Mouse (Mus musculus) liver, embryonic 14.5 days (tissue): ENCODE data around the gene Trim30d. TPM values are rescaled to one million over a fixed set of nuclear protein-coding genes. Genes with fewer than 3 reads are reported as not detected.

Source experiments
- ATAC-seq: fragments of 200-750 bp; cut with Nextera tagmentation; 2 replicates; pipeline ENCODE4 v1.8.0; 2017; ENCODE audit warnings: moderate number of reproducible peaks, mild to moderate bottlenecking, moderate library complexity; ENCODE audit not compliant: insufficient read depth
- DNase-seq, 3 experiments: peaks; one replicate each; pipeline ENCODE4 v3.0.0-alpha.2; 2012 to 2013; ENCODE audit warnings: low read depth in 3 of 3, low spot score in 3 of 3
- H3K27ac ChIP-seq: fragments of 300-500 bp; sonication (generic); 2 replicates; pipeline ENCODE4 v1.5.1; 2014; ENCODE audit warnings: moderate library complexity, mild to moderate bottlenecking, control low read depth, inconsistent platforms
- H3K27me3 ChIP-seq: fragments of 300-500 bp; sonication (generic); 2 replicates; pipeline ENCODE4 v1.6.1; 2014; ENCODE audit warnings: mild to moderate bottlenecking, low read length, moderate library complexity; ENCODE audit not compliant: control insufficient read depth, insufficient read depth
- H3K36me3 ChIP-seq: fragments of 300-500 bp; sonication (generic); replicated peaks from 2 replicates; pipeline ENCODE4 v1.6.1; 2014; ENCODE audit warnings: low read depth; ENCODE audit not compliant: control insufficient read depth, insufficient read depth
- H3K4me1 ChIP-seq, 2 experiments: fragments of 200-500 bp in 1 of 2; fragments of 300-500 bp in 1 of 2; sonication (generic) in 1 of 2; replicated peaks; 2 replicates each; pipeline ENCODE4 v1.6.1; 2012 to 2014; ENCODE audit warnings: antibody characterized with exemption in 1 of 2, inconsistent platforms in 1 of 2, low read length in 1 of 2; ENCODE audit not compliant: control insufficient read depth in 2 of 2, insufficient read depth in 2 of 2
- H3K4me2 ChIP-seq: fragments of 300-500 bp; sonication (generic); 2 replicates; pipeline ENCODE4 v1.6.1; 2014; ENCODE audit warnings: low read depth, mild to moderate bottlenecking, control low read depth, moderate library complexity
- H3K4me3 ChIP-seq, 2 experiments: fragments of 200-500 bp in 1 of 2; fragments of 300-500 bp in 1 of 2; sonication (generic) in 1 of 2; 2 replicates each; pipeline ENCODE4 v1.5.1; 2012 to 2014; ENCODE audit warnings: low read depth in 2 of 2, low read length in 2 of 2, mild to moderate bottlenecking in 2 of 2, control low read depth in 1 of 2, inconsistent platforms in 1 of 2, moderate library complexity in 1 of 2; ENCODE audit not compliant: insufficient read depth in 1 of 2
- H3K9ac ChIP-seq: fragments of 300-500 bp; sonication (generic); replicated peaks from 2 replicates; pipeline ENCODE4 v1.6.1; 2014; ENCODE audit warnings: mild to moderate bottlenecking, control low read depth, moderate library complexity
- H3K9me3 ChIP-seq: fragments of 300-500 bp; sonication (generic); 2 replicates; pipeline ENCODE4 v1.6.1; 2016; ENCODE audit warnings: low read length, mixed read lengths; ENCODE audit not compliant: control insufficient read depth
- CTCF ChIP-seq: IDR thresholded peaks from 2 replicates; pipeline ENCODE4 v1.5.1; 2016; ENCODE audit warnings: antibody characterized with exemption, low read depth, control low read depth
- EP300 ChIP-seq: IDR thresholded peaks from 2 replicates; pipeline ENCODE4 v1.6.1; 2016; ENCODE audit warnings: antibody characterized with exemption, low read depth
- WGBS: fragments of 180-500 bp; shearing (Covaris S2); extraction: QIAGEN DNeasy Blood & Tissue Kit; methylation state at CpG from one replicate; pipeline ENCODE4 v1.1.7; 2014; ENCODE audit not compliant: insufficient replicate concordance; 5-methylcytosine and 5-hydroxymethylcytosine counted together
- polyA plus RNA-seq, 2 experiments: library from polyadenylated mRNA; depleted of rRNA in 1 of 2; stranded (reverse) in 1 of 2; unstranded in 1 of 2; fragments of >200 nt; fragmentation: Nextera tagmentation in 1 of 2; extraction: Ambion mirVana in 1 of 2; gene quantifications; 2 replicates each; pipeline versions ENCODE4 v1.2.1 to v1.2.3; 2012 to 2014

Trim30d gene
- polyA plus RNA-seq, 2 experiments: 0.53 to 0.58 TPM

GRCm38 (mm10) chr7:104465065-104465744 lies 42.4 kb downstream of the Trim30d start, which contains the start of gene Trim30a:
Trim30a (minus strand) TSS chr7:104465193.
- WGBS: 8% methylated on average over 3 of the region's 3 CpGs

DNA sequence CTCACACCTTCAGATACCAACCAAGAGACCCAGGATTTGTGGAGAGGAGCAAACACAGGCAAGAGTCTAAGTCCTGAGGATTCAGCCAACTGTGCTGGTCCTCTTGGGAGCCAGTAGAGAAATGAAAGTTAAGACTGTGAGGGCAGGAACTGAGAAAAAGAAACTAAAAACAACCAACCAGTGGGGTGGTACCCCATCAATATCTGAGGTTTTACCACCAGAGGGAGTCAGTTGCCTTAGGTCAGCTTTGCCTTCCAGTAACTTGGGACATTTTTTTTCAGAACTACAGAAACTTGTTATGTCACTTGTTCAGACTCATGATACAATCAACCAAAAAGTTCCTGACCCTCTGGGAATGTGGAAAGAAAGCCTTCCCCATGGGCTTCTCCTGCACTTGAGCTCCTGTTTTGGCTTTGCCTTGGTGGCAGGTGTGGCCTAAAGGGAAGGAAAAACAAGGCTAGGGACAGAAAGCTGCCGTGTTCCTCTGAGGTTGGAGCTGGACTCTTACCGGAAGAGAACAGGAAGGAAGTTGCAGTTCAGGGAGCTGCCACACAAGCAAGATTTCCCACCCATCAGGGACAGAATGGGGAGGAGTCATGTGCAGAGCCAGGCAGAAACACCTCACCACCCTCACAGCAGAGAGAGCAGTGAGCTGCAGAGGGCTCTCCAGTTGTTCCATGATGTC lies 61.5 kb downstream of the Trim30d start:
- 9% methylated on average over 2 of the region's 2 CpGs for WGBS

More at GRCm38 (mm10) chr7:104465065-104465744, 42.4 kb downstream of the Trim30d start, which contains the start of gene Trim30a:
- TF ChIP-seq CTCF (peak; percentile 35; the same call in 1 of the 2 replicates), EP300 (no peak)
- H3K27ac ChIP-seq: no peak within 1 kb of the TSS
- no peak within 1 kb of the TSS for H3K9ac ChIP-seq
- H3K27me3 ChIP-seq: no peaks in the 10 kb centered on the region
- DNase-seq: peak in 1 of 3 experiments; percentile 7
- H3K9me3 ChIP-seq: no peaks in the 10 kb centered on the region
- no peaks in the 10 kb centered on the region for H3K4me1 ChIP-seq
- H3K36me3 ChIP-seq: no peaks in the 10 kb centered on the region
- peak within 1 kb of the TSS in 1 of 2 experiments; percentile 14; a peak in 1 of 4 replicates for H3K4me3 ChIP-seq
- H3K4me2 ChIP-seq: no peak within 1 kb of the TSS; the same call in 1 of the 2 replicates
- peak; percentile 70; the same call in 1 of the 2 replicates for ATAC-seq

More for the DNA sequence above, 61.5 kb downstream of the Trim30d start:
- ATAC-seq: peak; percentile 60
- Histone ChIP-seq H3K36me3 (no peaks in the 10 kb centered on the region), H3K4me1 (no peaks in the 10 kb centered on the region; a peak in 1 of 4 replicates), H3K27me3 (no peaks in the 10 kb centered on the region), H3K4me2 (peak overlapping the region; percentile 28; the same call in 1 of the 2 replicates), H3K4me3 (0 out of 4 replicates have a peak overlapping the region, but pooled peaks of 1 of the 2 experiments have one; percentile 9), H3K27ac (no peak overlapping the region), H3K9me3 (no peaks in the 10 kb centered on the region), H3K9ac (no peak overlapping the region)
- DNase-seq: peak in 2 of 3 experiments; percentile 26 to 29
- TF ChIP-seq EP300 (no peak), CTCF (peak; percentile 23; the same call in 1 of the 2 replicates)

Other genes starting within 250 kb of the Trim30d start
- gene Trim5, start 219.8 kb downstream of the Trim30d start, polyA plus RNA-seq (2012; rRNA removed): 0.17 and 0.28 TPM in 2 replicates
- gene Trim5, start 219.8 kb downstream of the Trim30d start, polyA plus RNA-seq (2014; fragmentation: Nextera tagmentation; extraction: Ambion mirVana): 0.22 and 0.23 TPM in 2 replicates
- gene Trim12a, start 192.4 kb downstream of the Trim30d start, polyA plus RNA-seq (2012; rRNA removed): 2.0 and 2.4 TPM in 2 replicates
- gene Trim12a, start 192.4 kb downstream of the Trim30d start, polyA plus RNA-seq (2014; fragmentation: Nextera tagmentation; extraction: Ambion mirVana): 2.3 and 2.8 TPM in 2 replicates
- gene Trim34b, start 178.4 kb downstream of the Trim30d start, polyA plus RNA-seq (2012; rRNA removed): 0.01 and 0.02 TPM in 2 replicates
- gene Trim34b, start 178.4 kb downstream of the Trim30d start, polyA plus RNA-seq (2014; fragmentation: Nextera tagmentation; extraction: Ambion mirVana): not detected in 2 replicates
- 1.0 and 1.7 TPM in 2 replicates for gene Trim12c, start 154.5 kb downstream of the Trim30d start, polyA plus RNA-seq (2012; rRNA removed)
- 0.52 and 0.61 TPM in 2 replicates for gene Trim12c, start 154.5 kb downstream of the Trim30d start, polyA plus RNA-seq (2014; fragmentation: Nextera tagmentation; extraction: Ambion mirVana)
- gene Trim30b, start 138.0 kb downstream of the Trim30d start, polyA plus RNA-seq (2012; rRNA removed): 0.10 and 0.19 TPM in 2 replicates
- 0.09 and 0.27 TPM in 2 replicates for gene Trim30b, start 138.0 kb downstream of the Trim30d start, polyA plus RNA-seq (2014; fragmentation: Nextera tagmentation; extraction: Ambion mirVana)
- gene Trim30c, start 107.0 kb downstream of the Trim30d start, polyA plus RNA-seq (2012; rRNA removed): 0.10 and 0.19 TPM in 2 replicates
- gene Trim30c, start 107.0 kb downstream of the Trim30d start, polyA plus RNA-seq (2014; fragmentation: Nextera tagmentation; extraction: Ambion mirVana): 0.15 and 0.20 TPM in 2 replicates
- 1.0 and 1.5 TPM in 2 replicates for gene Trim30a, start 42.7 kb downstream of the Trim30d start, polyA plus RNA-seq (2012; rRNA removed)
- 1.9 and 2.0 TPM in 2 replicates for gene Trim30a, start 42.7 kb downstream of the Trim30d start, polyA plus RNA-seq (2014; fragmentation: Nextera tagmentation; extraction: Ambion mirVana)
- gene Olfr651, start 42.3 kb upstream of the Trim30d start, polyA plus RNA-seq (2012; rRNA removed): not detected in 2 replicates
- gene Olfr651, start 42.3 kb upstream of the Trim30d start, polyA plus RNA-seq (2014; fragmentation: Nextera tagmentation; extraction: Ambion mirVana): not detected in 2 replicates
- gene Olfr652, start 53.1 kb upstream of the Trim30d start, polyA plus RNA-seq (2012; rRNA removed): not detected in 2 replicates
- gene Olfr652, start 53.1 kb upstream of the Trim30d start, polyA plus RNA-seq (2014; fragmentation: Nextera tagmentation; extraction: Ambion mirVana): not detected in 2 replicates
- gene Olfr653, start 69.5 kb upstream of the Trim30d start, polyA plus RNA-seq (2012; rRNA removed): not detected in 2 replicates
- gene Olfr653, start 69.5 kb upstream of the Trim30d start, polyA plus RNA-seq (2014; fragmentation: Nextera tagmentation; extraction: Ambion mirVana): not detected in 2 replicates
- not detected in 2 replicates for gene Olfr654, start 79.2 kb upstream of the Trim30d start, polyA plus RNA-seq (2012; rRNA removed)
- not detected in 2 replicates for gene Olfr654, start 79.2 kb upstream of the Trim30d start, polyA plus RNA-seq (2014; fragmentation: Nextera tagmentation; extraction: Ambion mirVana)
- not detected in 2 replicates for gene Olfr655, start 93.9 kb upstream of the Trim30d start, polyA plus RNA-seq (2012; rRNA removed)
- not detected in 2 replicates for gene Olfr655, start 93.9 kb upstream of the Trim30d start, polyA plus RNA-seq (2014; fragmentation: Nextera tagmentation; extraction: Ambion mirVana)
- not detected in 2 replicates for gene Olfr656, start 106.1 kb upstream of the Trim30d start, polyA plus RNA-seq (2012; rRNA removed)
- gene Olfr656, start 106.1 kb upstream of the Trim30d start, polyA plus RNA-seq (2014; fragmentation: Nextera tagmentation; extraction: Ambion mirVana): not detected in 2 replicates
- not detected in 2 replicates for gene Olfr657, start 116.9 kb upstream of the Trim30d start, polyA plus RNA-seq (2012; rRNA removed)
- not detected in 2 replicates for gene Olfr657, start 116.9 kb upstream of the Trim30d start, polyA plus RNA-seq (2014; fragmentation: Nextera tagmentation; extraction: Ambion mirVana)
- not detected in 2 replicates for gene Olfr658, start 139.5 kb upstream of the Trim30d start, polyA plus RNA-seq (2012; rRNA removed)
- not detected in 2 replicates for gene Olfr658, start 139.5 kb upstream of the Trim30d start, polyA plus RNA-seq (2014; fragmentation: Nextera tagmentation; extraction: Ambion mirVana)
- not detected in 2 replicates for gene Olfr659, start 158.9 kb upstream of the Trim30d start, polyA plus RNA-seq (2012; rRNA removed)
- not detected in 2 replicates for gene Olfr659, start 158.9 kb upstream of the Trim30d start, polyA plus RNA-seq (2014; fragmentation: Nextera tagmentation; extraction: Ambion mirVana)
- not detected in 2 replicates for gene Olfr661, start 178.7 kb upstream of the Trim30d start, polyA plus RNA-seq (2012; rRNA removed)
- not detected in 2 replicates for gene Olfr661, start 178.7 kb upstream of the Trim30d start, polyA plus RNA-seq (2014; fragmentation: Nextera tagmentation; extraction: Ambion mirVana)